Mouse (Mus musculus): ENCODE results near the gene Cmtm7. TPM values are rescaled to one million over a fixed set of nuclear protein-coding genes. Genes with fewer than 3 reads are reported as not detected.

Gene Cmtm7
- polyA plus RNA-seq, 1 experiment from 2014 or later: 60.0 TPM

GRCm38 (mm10) chr9:114787716-114788115 lies 6.1 kb upstream of the Cmtm7 start:
- H3K9ac ChIP-seq (ENCODE audit: low read length): no peak overlapping the region
- 93% methylated on average over 7 of the region's 7 CpGs for WGBS
- no peak for ATAC-seq (ENCODE audit: low FRiP score)
- no peak overlapping the region for H3K4me3 ChIP-seq (ENCODE audit: low read depth, low read length)
- DNase-seq (ENCODE audit: low spot score, missing footprints): no peak
- no peaks in the 10 kb centered on the region for H3K9me3 ChIP-seq (ENCODE audit: control insufficient read depth, low read length)
- H3K4me1 ChIP-seq (ENCODE audit: control insufficient read depth, insufficient read depth, low read length): peaks cover 7% of the 10 kb centered on the region
- no peaks in the 10 kb centered on the region for H3K36me3 ChIP-seq (ENCODE audit: control insufficient read depth, insufficient read depth, low read length)
- no peak overlapping the region for H3K27ac ChIP-seq (ENCODE audit: low read depth, low read length)
- H3K4me2 ChIP-seq: no peak overlapping the region
- H3K27me3 ChIP-seq (ENCODE audit: control insufficient read depth, insufficient read depth, low read length): no peaks in the 10 kb centered on the region

DNA sequence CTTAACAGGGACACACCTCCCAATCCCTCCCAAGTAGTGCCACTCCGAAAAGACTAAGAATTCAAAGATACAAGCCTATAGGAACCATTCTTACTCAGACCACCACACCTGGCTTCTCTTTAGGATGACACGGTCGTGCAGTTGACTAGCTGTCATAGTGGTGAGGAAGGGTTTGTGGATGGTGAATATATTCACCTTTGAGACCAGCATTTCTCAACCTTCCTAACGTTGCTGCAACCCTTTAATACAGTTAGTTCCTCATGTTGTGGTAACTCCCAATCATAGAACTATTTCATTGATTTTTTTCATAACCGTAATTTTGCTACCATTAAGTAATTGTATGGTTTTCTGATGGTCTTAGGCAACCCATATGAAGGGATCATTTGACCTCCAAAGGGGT lies 5.5 kb upstream of the Cmtm7 start:
- H3K4me2 ChIP-seq: no peak overlapping the region
- H3K27ac ChIP-seq (ENCODE audit: low read depth, low read length): no peak overlapping the region
- no peak for DNase-seq (ENCODE audit: low spot score, missing footprints)
- no peaks in the 10 kb centered on the region for H3K27me3 ChIP-seq (ENCODE audit: control insufficient read depth, insufficient read depth, low read length)
- H3K36me3 ChIP-seq (ENCODE audit: control insufficient read depth, insufficient read depth, low read length): no peaks in the 10 kb centered on the region
- no peak for ATAC-seq (ENCODE audit: low FRiP score)
- H3K9ac ChIP-seq (ENCODE audit: low read length): no peak overlapping the region
- no peaks in the 10 kb centered on the region for H3K9me3 ChIP-seq (ENCODE audit: control insufficient read depth, low read length)
- no peak overlapping the region for H3K4me3 ChIP-seq (ENCODE audit: low read depth, low read length)
- peaks cover 7% of the 10 kb centered on the region for H3K4me1 ChIP-seq (ENCODE audit: control insufficient read depth, insufficient read depth, low read length)
- WGBS: 95% methylated on average over 5 of the region's 5 CpGs

- DNase-seq (ENCODE audit: low spot score, missing footprints) (peak; percentile 91), ATAC-seq (ENCODE audit: low FRiP score) (no peak)
- H3K27ac ChIP-seq (ENCODE audit: low read depth, low read length): no peak overlapping the region
- no peaks in the 10 kb centered on the region for H3K9me3 ChIP-seq (ENCODE audit: control insufficient read depth, low read length)
- peak overlapping the region; percentile 10; the same call in 1 of the 2 replicates for H3K4me2 ChIP-seq
- 9% methylated on average over 16 of the region's 16 CpGs for WGBS
- no peaks in the 10 kb centered on the region for H3K27me3 ChIP-seq (ENCODE audit: control insufficient read depth, insufficient read depth, low read length)
- no peak overlapping the region for H3K4me3 ChIP-seq (ENCODE audit: low read depth, low read length)
- H3K36me3 ChIP-seq (ENCODE audit: control insufficient read depth, insufficient read depth, low read length): no peaks in the 10 kb centered on the region
- H3K4me1 ChIP-seq (ENCODE audit: control insufficient read depth, insufficient read depth, low read length): peaks cover 22% of the 10 kb centered on the region
- 0 out of 2 replicates have a peak overlapping the region, but pooled peaks have one; percentile 21 for H3K9ac ChIP-seq (ENCODE audit: low read length)
These were observed 3.9 kb upstream of the Cmtm7 start for GRCm38 (mm10) chr9:114785432-114786125.

GRCm38 (mm10) chr9:114780746-114781525 lies 720 bp downstream of the Cmtm7 start:
- peak; percentile 56 for ATAC-seq (ENCODE audit: low FRiP score)
- under 1% methylated on average over 38 of the region's 38 CpGs for WGBS
- H3K36me3 ChIP-seq (ENCODE audit: control insufficient read depth, insufficient read depth, low read length): no peaks in the 10 kb centered on the region

GRCm38 (mm10) chr9:114779984-114780745 lies 1.5 kb downstream of the Cmtm7 start:
- Histone ChIP-seq H3K4me2 (peak overlapping the region; percentile 95), H3K27me3 (ENCODE audit: control insufficient read depth, insufficient read depth, low read length) (no peaks in the 10 kb centered on the region), H3K36me3 (ENCODE audit: control insufficient read depth, insufficient read depth, low read length) (no peaks in the 10 kb centered on the region), H3K27ac (ENCODE audit: low read depth, low read length) (no peak overlapping the region), H3K9me3 (ENCODE audit: control insufficient read depth, low read length) (no peaks in the 10 kb centered on the region), H3K9ac (ENCODE audit: low read length) (peak overlapping the region; percentile 80), H3K4me3 (ENCODE audit: low read depth, low read length) (peak overlapping the region; percentile 50), H3K4me1 (ENCODE audit: control insufficient read depth, insufficient read depth, low read length) (peaks cover 23% of the 10 kb centered on the region)
- peak; percentile 92 for DNase-seq (ENCODE audit: low spot score, missing footprints)
- 25% methylated on average over 23 of the region's 23 CpGs for WGBS
- peak; percentile 30 for ATAC-seq (ENCODE audit: low FRiP score)

More at GRCm38 (mm10) chr9:114780746-114781525, 720 bp downstream of the Cmtm7 start:
- peak; percentile 95 for DNase-seq (ENCODE audit: low spot score, missing footprints)
- Histone ChIP-seq H3K4me3 (ENCODE audit: low read depth, low read length) (peak overlapping the region; percentile 50), H3K27me3 (ENCODE audit: control insufficient read depth, insufficient read depth, low read length) (no peaks in the 10 kb centered on the region), H3K9ac (ENCODE audit: low read length) (peak overlapping the region; percentile 80), H3K27ac (ENCODE audit: low read depth, low read length) (peak overlapping the region; percentile 35; the same call in 1 of the 2 replicates), H3K4me1 (ENCODE audit: control insufficient read depth, insufficient read depth, low read length) (peaks cover 29% of the 10 kb centered on the region), H3K9me3 (ENCODE audit: control insufficient read depth, low read length) (no peaks in the 10 kb centered on the region), H3K4me2 (peak overlapping the region; percentile 95)

- ATAC-seq (ENCODE audit: low FRiP score) (no peak), DNase-seq (ENCODE audit: low spot score, missing footprints) (no peak)
- no peak overlapping the region for H3K9ac ChIP-seq (ENCODE audit: low read length)
- H3K27me3 ChIP-seq (ENCODE audit: control insufficient read depth, insufficient read depth, low read length): no peaks in the 10 kb centered on the region
- no peak overlapping the region for H3K27ac ChIP-seq (ENCODE audit: low read depth, low read length)
- H3K36me3 ChIP-seq (ENCODE audit: control insufficient read depth, insufficient read depth, low read length): no peaks in the 10 kb centered on the region
- no peak overlapping the region for H3K4me2 ChIP-seq
- no peaks in the 10 kb centered on the region for H3K9me3 ChIP-seq (ENCODE audit: control insufficient read depth, low read length)
- peaks cover 23% of the 10 kb centered on the region for H3K4me1 ChIP-seq (ENCODE audit: control insufficient read depth, insufficient read depth, low read length)
- no peak overlapping the region for H3K4me3 ChIP-seq (ENCODE audit: low read depth, low read length)
- 90% methylated on average over 7 of the region's 7 CpGs for WGBS
These were observed 2.8 kb downstream of the Cmtm7 start for GRCm38 (mm10) chr9:114778877-114779276.

DNA sequence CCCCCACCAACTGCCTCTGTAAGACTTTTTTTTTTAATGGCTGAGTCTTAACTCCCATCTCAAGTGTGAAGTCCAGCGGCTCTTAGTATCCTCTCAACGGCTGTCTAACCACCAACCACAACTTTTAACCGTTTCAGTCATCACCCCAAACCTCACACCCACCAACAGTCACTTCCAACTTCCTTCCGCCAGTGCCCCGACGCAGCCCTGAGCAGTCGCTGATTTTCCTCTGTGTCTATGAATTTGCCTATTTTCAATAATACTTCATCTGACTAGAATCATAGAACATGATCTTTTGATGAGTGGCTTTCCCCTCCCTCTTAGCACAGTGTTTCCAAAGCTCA lies 3.6 kb downstream of the Cmtm7 start:
- Histone ChIP-seq H3K4me2 (no peak overlapping the region), H3K27ac (ENCODE audit: low read depth, low read length) (no peak overlapping the region), H3K9ac (ENCODE audit: low read length) (no peak overlapping the region), H3K9me3 (ENCODE audit: control insufficient read depth, low read length) (no peaks in the 10 kb centered on the region), H3K4me1 (ENCODE audit: control insufficient read depth, insufficient read depth, low read length) (peaks cover 23% of the 10 kb centered on the region), H3K27me3 (ENCODE audit: control insufficient read depth, insufficient read depth, low read length) (no peaks in the 10 kb centered on the region), H3K36me3 (ENCODE audit: control insufficient read depth, insufficient read depth, low read length) (no peaks in the 10 kb centered on the region), H3K4me3 (ENCODE audit: low read depth, low read length) (no peak overlapping the region)
- DNase-seq (ENCODE audit: low spot score, missing footprints) (no peak), ATAC-seq (ENCODE audit: low FRiP score) (no peak)
- 93% methylated on average over 7 of the region's 7 CpGs for WGBS

DNA sequence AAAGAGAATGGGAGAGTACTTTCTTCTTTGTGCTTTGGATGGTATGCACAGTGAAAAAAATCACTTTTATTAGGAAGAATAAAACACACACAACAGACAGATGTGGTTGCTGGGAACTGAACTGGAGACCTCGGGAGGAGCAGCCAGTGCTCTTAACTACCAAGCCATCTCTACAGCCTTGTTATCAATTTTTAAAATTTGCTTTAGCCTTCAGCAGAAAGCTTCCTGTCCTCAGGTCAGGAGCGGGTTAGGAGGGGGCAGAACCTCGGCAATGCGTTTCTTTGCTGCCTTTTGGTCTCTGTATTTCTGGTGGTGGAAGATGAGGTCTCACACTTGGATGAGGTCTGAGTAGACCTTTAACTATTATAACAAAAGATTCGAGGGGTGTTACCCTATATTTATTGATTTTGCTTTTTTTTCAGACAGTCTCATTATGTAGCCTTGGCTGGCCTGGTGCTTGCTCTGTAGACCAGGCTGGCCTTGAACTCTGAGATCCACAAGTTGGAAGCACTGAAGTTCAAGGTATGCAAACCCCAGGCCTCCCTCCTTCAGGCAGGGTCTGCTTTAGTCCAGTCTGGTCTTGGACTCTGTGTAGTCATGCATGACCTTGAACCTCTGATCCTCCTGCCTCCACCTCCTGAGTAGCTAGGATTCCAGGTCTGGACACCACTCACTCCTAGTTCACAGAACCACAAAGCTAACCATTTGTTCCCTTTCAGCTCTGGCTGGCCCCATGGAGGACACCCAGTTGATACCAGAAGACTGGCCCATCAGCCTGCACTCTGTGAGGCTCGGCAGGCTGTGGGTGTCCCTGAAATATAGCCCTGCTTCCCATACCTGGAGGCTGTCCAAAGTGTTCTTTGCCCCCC lies 4.2 kb downstream of the Cmtm7 start:
- WGBS: 89% methylated on average over 6 of the region's 6 CpGs
- no peaks in the 10 kb centered on the region for H3K9me3 ChIP-seq (ENCODE audit: control insufficient read depth, low read length)

More for the DNA sequence above, 4.2 kb downstream of the Cmtm7 start:
- Histone ChIP-seq H3K27me3 (ENCODE audit: control insufficient read depth, insufficient read depth, low read length) (no peaks in the 10 kb centered on the region), H3K4me2 (no peak overlapping the region), H3K36me3 (ENCODE audit: control insufficient read depth, insufficient read depth, low read length) (peaks cover 2% of the 10 kb centered on the region; the same call in 1 of the 2 replicates), H3K27ac (ENCODE audit: low read depth, low read length) (no peak overlapping the region), H3K9ac (ENCODE audit: low read length) (no peak overlapping the region), H3K4me3 (ENCODE audit: low read depth, low read length) (no peak overlapping the region), H3K4me1 (ENCODE audit: control insufficient read depth, insufficient read depth, low read length) (peaks cover 23% of the 10 kb centered on the region)
- DNase-seq (ENCODE audit: low spot score, missing footprints): no peak
- no peak for ATAC-seq (ENCODE audit: low FRiP score)
